Mouse (Mus musculus): ENCODE data around the gene Alkbh1. TPM values are rescaled to one million over a fixed set of nuclear protein-coding genes. Genes with fewer than 3 reads are reported as not detected.

The Alkbh1 gene
- polyA plus RNA-seq, 1 experiment from 2014 or later: 10.6 TPM

DNA sequence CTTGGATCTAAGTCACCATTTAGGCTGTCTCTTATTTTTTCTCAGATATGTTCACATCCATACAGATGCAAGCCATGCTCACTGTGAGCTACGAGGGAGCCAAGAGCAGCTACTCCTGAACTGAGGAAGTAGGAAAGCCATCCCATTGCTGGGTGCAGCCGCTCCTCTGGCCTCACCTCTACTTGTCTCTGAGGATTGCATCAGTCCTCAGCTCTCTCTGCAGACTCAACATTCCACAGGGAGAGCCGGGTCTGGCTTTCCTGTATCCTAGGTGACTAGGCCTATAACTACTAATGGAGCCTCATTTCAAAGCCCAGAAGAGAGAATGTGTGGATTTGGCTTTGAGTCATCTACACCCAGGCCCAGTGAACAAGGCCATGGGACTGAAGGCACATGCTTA lies 38.1 kb downstream of the Alkbh1 start:
- Histone ChIP-seq H3K36me3 (ENCODE audit: inconsistent target) (no peaks in the 10 kb centered on the region), H3K27ac (no peak overlapping the region), H3K79me2 (ENCODE audit: inconsistent target) (no peaks in the 10 kb centered on the region), H3K4me3 (ENCODE audit: inconsistent target) (no peak overlapping the region)
- 79% methylated on average over 3 of the region's 3 CpGs for WGBS (ENCODE audit: missing documents)

DNA sequence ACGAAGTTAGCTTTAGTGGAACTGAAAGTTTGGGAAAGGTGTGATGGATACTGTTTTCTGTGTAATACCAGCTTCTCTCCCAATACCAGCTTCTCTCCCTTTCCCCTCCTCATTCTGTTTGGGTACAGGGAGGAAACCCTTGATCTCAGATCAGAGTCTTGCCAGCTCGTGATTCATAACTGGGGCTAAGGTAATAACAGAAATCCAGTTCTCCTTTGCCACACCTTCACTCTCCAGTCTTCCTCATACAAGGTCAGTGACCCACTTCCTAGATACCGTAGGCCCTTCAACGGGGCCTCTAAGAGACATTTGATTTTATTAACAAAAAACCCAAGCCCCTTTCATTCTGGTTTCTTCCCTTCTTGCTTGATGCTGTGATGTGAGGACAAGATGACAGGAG lies 38.7 kb downstream of the Alkbh1 start:
- 82% methylated on average over 4 of the region's 4 CpGs for WGBS (ENCODE audit: missing documents)
- Histone ChIP-seq H3K79me2 (ENCODE audit: inconsistent target) (no peaks in the 10 kb centered on the region), H3K27ac (no peak overlapping the region), H3K36me3 (ENCODE audit: inconsistent target) (no peaks in the 10 kb centered on the region), H3K4me3 (ENCODE audit: inconsistent target) (no peak overlapping the region)

DNA sequence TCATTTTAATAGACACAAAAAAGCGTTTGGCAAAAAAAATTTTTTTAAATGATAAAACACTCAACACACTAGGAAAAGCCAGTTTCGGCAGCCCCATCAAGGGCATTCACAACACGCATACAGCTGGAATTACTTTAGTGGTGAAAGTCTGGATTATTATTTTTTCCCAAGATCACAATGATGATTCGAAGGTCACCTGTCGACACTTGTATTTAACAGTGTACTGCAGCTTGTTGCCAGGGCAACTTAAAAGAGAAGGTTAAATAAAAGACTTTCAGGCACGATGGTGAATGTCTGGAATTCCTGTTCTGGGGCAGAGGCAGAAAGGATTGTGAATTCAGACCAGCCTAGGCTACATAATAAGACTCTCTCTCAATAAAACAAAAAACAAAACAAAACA lies 41.9 kb downstream of the Alkbh1 start:
- no peaks in the 10 kb centered on the region for H3K79me2 ChIP-seq (ENCODE audit: inconsistent target)
- H3K27ac ChIP-seq: no peak overlapping the region
- H3K36me3 ChIP-seq (ENCODE audit: inconsistent target): no peaks in the 10 kb centered on the region
- 96% methylated on average over 6 of the region's 6 CpGs for WGBS (ENCODE audit: missing documents)
- no peak overlapping the region for H3K4me3 ChIP-seq (ENCODE audit: inconsistent target)

DNA sequence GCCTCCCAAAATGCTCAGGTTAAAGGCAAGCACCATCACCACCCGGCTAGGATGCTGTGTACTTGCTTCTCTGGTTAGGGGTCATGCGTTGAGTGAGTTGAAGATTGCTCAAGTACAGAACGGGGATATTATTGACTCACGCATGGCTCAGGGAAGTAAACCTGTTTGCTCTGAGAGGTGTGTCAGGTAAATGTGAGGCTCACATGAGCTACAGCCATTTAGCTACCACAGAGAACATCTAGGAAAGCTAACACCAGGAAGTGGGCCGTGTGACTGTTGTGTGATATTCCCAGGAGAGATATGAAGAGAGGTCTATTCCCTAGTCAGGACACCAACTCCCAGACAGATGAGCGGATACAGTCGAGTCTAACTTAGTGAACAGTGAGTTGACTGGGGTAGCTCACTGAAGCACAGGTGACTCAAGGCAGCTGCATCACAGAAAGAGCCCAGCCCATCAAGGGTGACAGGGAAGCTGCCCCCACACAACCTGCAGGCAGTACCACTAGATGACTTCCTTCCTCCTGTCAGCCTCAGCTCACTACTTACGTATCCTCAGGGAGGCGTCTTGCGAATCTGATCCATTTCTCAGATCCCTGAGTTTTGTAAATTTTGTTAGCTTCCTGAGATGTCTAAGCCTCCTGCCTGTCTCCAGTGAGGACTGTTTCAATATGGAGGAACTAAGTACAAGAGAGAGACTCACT lies 44.5 kb downstream of the Alkbh1 start:
- Histone ChIP-seq H3K79me2 (ENCODE audit: inconsistent target) (no peaks in the 10 kb centered on the region), H3K36me3 (ENCODE audit: inconsistent target) (no peaks in the 10 kb centered on the region), H3K4me3 (ENCODE audit: inconsistent target) (no peak overlapping the region), H3K27ac (no peak overlapping the region)
- 78% methylated on average over 10 of the region's 10 CpGs for WGBS (ENCODE audit: missing documents)

DNA sequence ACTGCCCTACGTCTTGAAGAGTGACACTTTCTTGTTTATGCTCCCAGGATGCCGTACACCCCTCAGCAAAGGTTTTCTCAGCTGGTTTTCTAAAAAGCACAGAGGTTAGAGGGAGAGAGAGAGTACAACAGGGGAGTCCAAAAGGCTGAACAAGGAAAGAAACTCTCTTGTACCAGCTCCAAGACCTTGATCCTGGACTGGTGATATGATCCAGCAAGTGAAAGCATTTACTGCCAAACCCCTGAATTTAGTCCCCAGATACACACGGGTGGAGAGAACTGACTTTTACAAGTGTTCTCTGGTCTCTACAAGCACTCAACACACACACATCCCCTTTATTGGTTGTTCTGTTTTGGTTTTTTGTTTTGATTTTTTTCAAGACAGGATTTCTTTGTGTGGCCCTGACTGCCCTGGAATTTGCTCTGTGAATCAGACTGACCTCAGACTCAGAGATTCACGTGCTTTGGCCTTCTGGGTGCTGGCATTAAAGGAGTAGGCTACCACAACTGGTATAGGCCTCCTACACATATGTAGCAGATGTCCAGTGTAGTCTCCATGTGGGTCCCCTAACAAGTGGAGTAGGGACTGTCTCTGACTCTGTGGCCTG lies 45.9 kb downstream of the Alkbh1 start:
- Histone ChIP-seq H3K27ac (no peak overlapping the region), H3K79me2 (ENCODE audit: inconsistent target) (no peaks in the 10 kb centered on the region), H3K36me3 (ENCODE audit: inconsistent target) (no peaks in the 10 kb centered on the region), H3K4me3 (ENCODE audit: inconsistent target) (no peak overlapping the region)
- WGBS (ENCODE audit: missing documents): 96% methylated on average over 4 of the region's 4 CpGs

DNA sequence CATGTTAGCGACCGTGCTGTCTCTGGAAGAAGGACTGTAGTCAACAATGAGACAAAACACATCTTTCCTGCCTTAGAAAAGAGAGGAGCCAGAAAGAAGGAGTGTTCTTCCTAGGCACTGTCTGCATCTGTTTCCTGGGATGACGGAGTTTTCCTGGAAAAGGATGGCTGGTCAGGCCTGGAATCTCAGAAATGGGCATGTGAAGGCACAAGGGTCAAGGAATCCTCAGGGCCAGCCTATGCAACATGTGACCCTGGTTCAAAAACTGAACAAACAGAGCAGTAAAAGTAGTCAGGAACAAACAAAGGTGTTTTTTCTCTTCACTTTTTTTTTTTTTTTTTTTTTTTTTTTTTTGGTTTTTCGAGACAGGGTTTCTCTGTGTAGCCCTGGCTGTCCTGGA lies 46.7 kb downstream of the Alkbh1 start:
- WGBS (ENCODE audit: missing documents): 93% methylated on average over 3 of the region's 4 CpGs
- Histone ChIP-seq H3K4me3 (ENCODE audit: inconsistent target) (no peak overlapping the region), H3K79me2 (ENCODE audit: inconsistent target) (no peaks in the 10 kb centered on the region), H3K27ac (no peak overlapping the region), H3K36me3 (ENCODE audit: inconsistent target) (no peaks in the 10 kb centered on the region)

DNA sequence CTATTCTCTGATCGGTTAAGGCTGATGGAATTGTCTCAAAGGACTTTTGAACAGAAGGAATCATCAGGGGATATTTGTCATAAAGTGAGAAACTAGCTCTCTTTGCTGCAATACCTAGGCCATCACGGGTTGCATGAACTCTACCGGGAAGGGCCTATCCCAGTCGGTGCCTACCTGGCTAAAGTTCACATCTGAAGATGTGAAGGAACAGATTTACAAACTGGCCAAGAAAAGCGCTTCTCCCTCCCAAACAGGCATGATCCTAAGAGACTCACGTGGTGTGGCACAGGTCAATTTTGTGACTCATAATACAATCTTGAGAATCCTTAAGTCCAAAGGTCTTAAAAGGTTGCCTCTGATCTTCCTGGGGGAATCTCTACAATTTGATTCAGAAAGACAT lies 49.5 kb downstream of the Alkbh1 start:
- 94% methylated on average over 6 of the region's 6 CpGs for WGBS (ENCODE audit: missing documents)
- H3K4me3 ChIP-seq (ENCODE audit: inconsistent target): no peak overlapping the region
- peaks cover 5% of the 10 kb centered on the region; the same call in 1 of the 2 replicates for H3K79me2 ChIP-seq (ENCODE audit: inconsistent target)

DNA sequence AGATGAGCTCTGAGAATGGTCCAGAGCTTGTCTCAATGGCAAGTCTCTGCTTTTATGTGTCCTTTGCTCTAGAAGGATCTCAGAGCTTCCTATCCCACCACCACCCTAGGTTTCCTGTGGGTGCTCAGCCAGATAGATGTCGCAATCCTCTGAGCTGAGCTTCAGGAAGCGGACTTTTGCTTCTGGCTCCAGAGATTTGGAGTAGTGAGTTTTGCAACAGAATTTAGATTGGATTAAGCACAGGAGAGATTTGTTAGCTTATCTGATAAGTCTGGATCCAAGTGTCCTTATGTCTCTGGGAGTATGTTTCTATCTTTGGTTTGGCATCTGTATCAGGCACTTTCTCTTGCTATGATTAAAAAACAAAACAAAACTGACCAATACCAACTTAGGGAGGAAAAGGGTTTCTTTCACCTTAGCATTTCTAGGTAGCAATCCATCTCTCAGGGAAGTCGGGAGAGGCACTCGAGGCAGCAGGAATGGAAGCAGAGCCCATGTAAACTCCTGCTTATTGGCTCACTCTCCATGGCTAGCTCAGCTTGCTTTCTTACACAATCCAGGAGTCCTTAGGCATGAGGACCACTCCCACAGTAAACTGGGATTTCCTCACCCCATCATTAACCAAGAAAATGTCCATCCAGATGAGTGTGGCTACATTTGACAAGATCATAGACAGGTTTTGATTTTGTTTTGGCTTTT lies 50.2 kb downstream of the Alkbh1 start:
- no peaks in the 10 kb centered on the region for H3K36me3 ChIP-seq (ENCODE audit: inconsistent target)
- WGBS (ENCODE audit: missing documents): 25% methylated on average over 4 of the region's 4 CpGs
- H3K79me2 ChIP-seq (ENCODE audit: inconsistent target): peaks cover 6% of the 10 kb centered on the region; the same call in 1 of the 2 replicates
- no peak overlapping the region for H3K4me3 ChIP-seq (ENCODE audit: inconsistent target)
- peak overlapping the region; percentile 55 for H3K27ac ChIP-seq

More for the DNA sequence above, 49.5 kb downstream of the Alkbh1 start:
- H3K27ac ChIP-seq: no peak overlapping the region
- no peaks in the 10 kb centered on the region for H3K36me3 ChIP-seq (ENCODE audit: inconsistent target)

DNA sequence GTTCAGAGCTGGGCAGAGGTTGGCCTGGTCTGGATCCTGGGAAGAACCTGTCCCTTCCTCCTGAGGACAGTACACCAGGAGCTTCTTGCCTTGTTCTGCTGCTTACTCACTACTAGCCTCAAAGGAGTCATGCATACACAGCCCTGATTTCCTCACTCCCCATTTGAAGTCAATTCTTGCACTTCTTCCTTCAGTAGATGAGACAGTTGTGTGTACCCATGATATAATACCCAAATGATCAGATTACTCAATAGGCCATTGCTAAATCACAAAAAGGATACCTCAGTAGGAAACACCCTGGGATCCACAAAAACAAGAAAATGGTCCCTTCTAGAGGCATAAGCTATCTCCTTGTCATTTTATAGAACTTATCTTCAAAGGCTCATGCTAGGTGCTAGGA lies 52.5 kb downstream of the Alkbh1 start:
- Histone ChIP-seq H3K79me2 (ENCODE audit: inconsistent target) (peaks cover 20% of the 10 kb centered on the region), H3K36me3 (ENCODE audit: inconsistent target) (no peaks in the 10 kb centered on the region), H3K27ac (peak overlapping the region; percentile 29; the same call in 1 of the 2 replicates), H3K4me3 (ENCODE audit: inconsistent target) (no peak overlapping the region)

DNA sequence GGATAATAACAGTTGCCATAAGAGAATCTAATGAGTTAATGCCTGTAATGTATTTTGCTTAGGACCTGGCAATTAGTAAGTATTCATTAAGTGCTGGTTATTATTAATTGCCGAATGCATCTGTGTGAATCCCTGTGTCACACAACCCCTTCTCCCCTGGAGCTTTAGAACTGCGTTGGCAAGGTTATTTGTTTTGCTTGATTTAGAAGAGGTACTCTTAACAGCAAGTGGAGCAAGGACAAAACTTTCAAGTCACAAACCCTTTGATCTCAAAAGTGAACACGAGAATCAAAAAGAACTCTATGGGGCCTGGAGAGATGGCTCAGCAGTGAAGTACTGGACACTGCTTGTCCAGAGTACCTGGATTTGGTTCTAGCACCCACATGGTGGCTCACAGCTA lies 54.6 kb downstream of the Alkbh1 start:
- 98% methylated on average over 3 of the region's 3 CpGs for WGBS (ENCODE audit: missing documents)
- Histone ChIP-seq H3K27ac (no peak overlapping the region), H3K79me2 (ENCODE audit: inconsistent target) (peaks cover 41% of the 10 kb centered on the region), H3K36me3 (ENCODE audit: inconsistent target) (no peaks in the 10 kb centered on the region), H3K4me3 (ENCODE audit: inconsistent target) (no peak overlapping the region)

DNA sequence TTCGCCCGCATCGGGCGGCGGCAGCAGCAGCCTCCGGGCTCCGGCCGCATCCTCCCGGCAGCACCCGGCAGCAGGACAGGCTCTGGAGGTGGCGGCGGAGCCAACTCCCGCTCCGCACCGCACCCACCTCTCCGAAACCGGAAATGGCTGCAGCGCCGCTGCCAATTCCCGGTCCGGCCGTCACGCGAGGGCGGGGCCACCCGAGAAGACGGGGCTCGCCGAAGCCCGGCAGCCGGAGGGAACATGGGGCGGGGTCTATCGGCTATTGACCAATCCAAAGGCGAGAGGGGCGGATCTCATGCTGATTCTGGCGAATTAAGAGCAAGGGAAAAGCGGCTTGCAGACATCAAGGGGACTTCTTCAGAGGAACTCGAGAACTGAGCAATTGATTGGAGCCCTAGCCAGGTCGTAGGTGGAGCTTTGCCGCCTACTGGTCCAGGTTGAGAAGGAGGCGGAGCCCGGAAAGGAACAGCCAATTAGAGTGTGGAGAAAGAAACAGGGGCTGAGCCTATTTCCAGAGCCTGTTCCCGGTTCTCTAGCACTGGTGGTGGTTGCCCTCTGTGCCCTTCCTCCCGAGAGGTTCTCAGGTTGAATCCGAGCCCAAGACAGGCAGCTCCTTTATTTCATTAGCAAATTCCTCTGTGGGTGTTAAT lies 55.6 kb downstream of the Alkbh1 start, which contains the start of gene Sptlc2:
Gene Sptlc2 (minus strand): TSS at position 234 of the 653 bp plus-strand sequence.
- under 1% methylated on average over 41 of the region's 45 CpGs for WGBS (ENCODE audit: missing documents)
- H3K36me3 ChIP-seq (ENCODE audit: inconsistent target): no peaks in the 10 kb centered on the region
- H3K4me3 ChIP-seq (ENCODE audit: inconsistent target): peak within 1 kb of the TSS; percentile 81
- peaks cover 51% of the 10 kb centered on the region for H3K79me2 ChIP-seq (ENCODE audit: inconsistent target)
- peak within 1 kb of the TSS; percentile 80 for H3K27ac ChIP-seq

DNA sequence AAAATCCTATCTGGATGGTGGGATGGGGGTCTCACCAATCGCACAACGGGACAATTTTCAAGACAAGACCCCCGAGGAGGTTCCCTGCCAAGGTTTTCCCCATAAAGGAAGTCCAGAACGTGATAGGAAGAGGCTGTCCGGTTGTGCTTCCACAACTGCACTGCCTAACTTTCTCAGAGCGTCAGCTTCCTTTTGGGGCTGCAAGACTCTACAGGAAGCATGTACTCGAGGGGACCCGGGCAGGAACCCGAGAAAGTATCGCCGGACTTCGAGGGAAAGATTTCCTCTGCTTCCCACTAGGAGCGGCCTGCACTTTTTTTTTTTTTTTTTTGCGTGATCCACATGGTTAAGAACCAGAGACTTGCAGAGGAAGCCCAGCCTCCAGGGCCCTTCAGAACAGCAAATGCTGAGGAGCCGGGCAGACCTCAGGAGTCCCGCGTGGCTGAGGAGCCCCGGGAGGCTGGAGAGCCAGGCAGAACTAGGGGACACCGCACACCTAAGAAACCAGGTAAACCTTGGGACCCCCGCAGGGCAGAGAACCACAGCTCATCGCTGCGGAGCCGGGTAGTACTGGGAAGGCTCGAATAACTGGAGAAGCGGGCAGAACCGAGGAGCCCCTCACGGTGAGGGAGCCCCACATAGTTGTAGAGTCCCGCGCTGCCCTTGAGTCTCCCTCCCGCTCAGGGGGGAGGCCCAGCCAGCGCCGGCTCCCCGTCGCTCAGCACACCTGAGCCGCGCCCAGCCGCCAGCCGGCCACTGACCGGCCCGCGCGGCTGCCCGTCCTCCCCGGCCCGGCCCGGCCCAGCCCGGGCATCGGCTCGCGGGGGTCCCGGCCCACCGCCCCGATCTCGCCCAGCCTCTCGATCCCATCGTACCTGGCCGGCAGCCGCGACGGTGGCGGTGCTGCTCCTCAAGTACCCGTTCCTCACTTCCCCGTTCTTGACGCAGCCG lies 56.4 kb downstream of the Alkbh1 start:
- under 1% methylated on average over 51 of the region's 65 CpGs for WGBS (ENCODE audit: missing documents)
- peak overlapping the region; percentile 80 for H3K27ac ChIP-seq
- no peaks in the 10 kb centered on the region for H3K36me3 ChIP-seq (ENCODE audit: inconsistent target)
- peaks cover 59% of the 10 kb centered on the region for H3K79me2 ChIP-seq (ENCODE audit: inconsistent target)
- peak overlapping the region; percentile 81 for H3K4me3 ChIP-seq (ENCODE audit: inconsistent target)

DNA sequence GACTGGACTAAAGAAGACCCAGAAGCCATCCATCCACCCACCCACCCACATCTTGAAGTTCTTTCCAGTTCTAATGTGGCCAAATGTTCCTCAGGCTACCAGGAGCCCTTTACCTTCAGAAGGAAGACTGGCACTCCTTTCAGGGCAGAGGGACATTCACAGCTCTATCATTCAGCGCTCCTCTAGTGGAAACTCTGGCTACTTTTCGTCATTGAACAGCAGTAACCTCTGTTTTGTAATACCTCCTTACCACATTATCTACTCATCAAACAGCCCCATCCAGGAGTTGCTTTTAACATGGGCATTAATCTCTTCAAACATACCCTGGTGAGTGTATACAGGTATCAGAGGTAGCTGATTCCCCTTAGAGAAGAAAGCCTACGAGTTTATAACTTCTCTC lies 58.8 kb downstream of the Alkbh1 start:
- no peaks in the 10 kb centered on the region for H3K36me3 ChIP-seq (ENCODE audit: inconsistent target)
- no peak overlapping the region for H3K27ac ChIP-seq
- no peak overlapping the region for H3K4me3 ChIP-seq (ENCODE audit: inconsistent target)
- WGBS (ENCODE audit: missing documents): 74% methylated on average over 3 of the region's 3 CpGs
- peaks cover 83% of the 10 kb centered on the region for H3K79me2 ChIP-seq (ENCODE audit: inconsistent target)

DNA sequence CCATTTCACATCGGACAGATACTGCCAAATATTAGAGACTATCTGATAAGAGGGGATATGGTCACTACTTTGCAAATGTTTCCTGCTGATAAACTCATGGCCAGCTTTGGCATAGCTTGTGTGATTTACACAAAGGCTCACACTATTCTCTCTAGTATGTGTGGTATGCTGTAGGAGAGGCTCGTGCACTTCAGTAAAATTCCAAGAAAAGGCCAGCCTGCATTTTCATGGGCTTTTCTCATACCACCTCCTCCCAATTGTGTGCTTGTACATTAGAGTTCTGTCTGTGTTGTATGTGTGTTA lies 62.5 kb downstream of the Alkbh1 start:
- 63% methylated on average over 2 of the region's 2 CpGs for WGBS (ENCODE audit: missing documents)
- no peak overlapping the region for H3K27ac ChIP-seq
- peaks cover 100% of the 10 kb centered on the region for H3K79me2 ChIP-seq (ENCODE audit: inconsistent target)
- no peak overlapping the region for H3K4me3 ChIP-seq (ENCODE audit: inconsistent target)
- H3K36me3 ChIP-seq (ENCODE audit: inconsistent target): no peaks in the 10 kb centered on the region

Measured in macrophage (primary cell).